Mouse (Mus musculus) splenic B cell, adult 2 months (primary cell): Measurements from ENCODE around the gene Nkapl.
"Not testable (repeated sequence)": the region's sequence is repeated elsewhere in the genome, so short reads cannot be mapped to it uniquely, and the experiment has no call there.

ENCODE experiments used
- DNase-seq: peaks from one replicate; pipeline ENCODE4 v3.0.0-alpha.2; 2011; ENCODE audit warnings: low read depth, low spot score
- H3K27me3 ChIP-seq: 2 replicates; pipeline ENCODE4 v1.6.1; 2012; ENCODE audit warnings: mild to moderate bottlenecking, low read length, moderate library complexity, mixed read lengths; ENCODE audit not compliant: control insufficient read depth, poor library complexity, insufficient read depth, severe bottlenecking
- H3K36me3 ChIP-seq: 2 replicates; pipeline ENCODE4 v1.6.1; 2012; ENCODE audit warnings: mild to moderate bottlenecking, low read length, moderate library complexity, mixed read lengths; ENCODE audit not compliant: control insufficient read depth, poor library complexity, insufficient read depth, severe bottlenecking

The Nkapl gene

DNA sequence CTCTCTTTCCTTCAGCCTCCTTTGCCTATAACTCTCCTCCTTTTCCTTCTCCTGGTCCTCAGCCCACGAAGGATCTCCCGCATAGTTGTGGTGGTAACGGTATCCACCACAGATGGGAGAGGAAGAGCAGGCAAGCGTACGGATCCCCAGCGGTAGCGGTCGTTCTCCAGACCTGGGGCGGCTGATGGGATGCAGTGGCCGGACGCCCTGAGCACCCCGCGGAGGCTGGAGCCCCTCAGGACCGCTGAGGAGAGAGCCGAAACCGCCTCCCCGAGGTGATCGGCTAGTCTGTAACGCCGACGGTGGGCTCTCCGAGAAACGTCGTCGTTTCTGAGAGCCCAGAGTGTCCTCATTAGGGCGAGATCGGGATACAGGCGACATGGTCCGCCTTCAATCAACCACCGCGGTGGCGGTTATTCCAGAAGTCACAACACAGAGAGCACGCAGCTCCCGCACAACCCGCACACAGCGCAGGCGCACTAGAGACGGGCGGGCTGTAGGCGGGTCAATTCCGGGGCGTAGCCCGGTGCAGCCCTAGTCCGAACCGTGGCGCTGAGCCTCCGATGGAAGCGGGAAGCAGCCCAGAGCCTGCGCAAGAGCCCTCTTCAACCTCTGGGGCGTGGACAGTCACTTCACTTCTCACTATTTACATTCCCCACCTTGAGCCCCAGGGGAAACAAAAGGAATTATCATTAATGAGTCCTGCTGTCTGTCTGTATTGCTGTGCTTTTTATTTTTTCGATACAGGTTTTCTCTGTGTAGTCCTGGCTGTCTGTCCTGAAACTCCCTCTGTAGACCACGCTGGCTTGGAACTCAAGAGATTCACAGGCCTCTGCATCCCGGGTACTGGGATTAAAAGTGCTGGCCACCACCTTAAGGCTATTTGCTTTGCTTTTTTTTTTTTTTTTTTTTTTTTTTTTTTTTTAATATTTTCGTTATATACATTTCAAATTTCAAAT lies at the start of gene Nkapl:
TSS of gene Nkapl (minus strand) at position 449 of the 959 bp plus-strand sequence.
- no peaks in the 10 kb centered on the region for H3K36me3 ChIP-seq
- no peaks in the 10 kb centered on the region for H3K27me3 ChIP-seq
- peak; percentile 82 for DNase-seq

DNA sequence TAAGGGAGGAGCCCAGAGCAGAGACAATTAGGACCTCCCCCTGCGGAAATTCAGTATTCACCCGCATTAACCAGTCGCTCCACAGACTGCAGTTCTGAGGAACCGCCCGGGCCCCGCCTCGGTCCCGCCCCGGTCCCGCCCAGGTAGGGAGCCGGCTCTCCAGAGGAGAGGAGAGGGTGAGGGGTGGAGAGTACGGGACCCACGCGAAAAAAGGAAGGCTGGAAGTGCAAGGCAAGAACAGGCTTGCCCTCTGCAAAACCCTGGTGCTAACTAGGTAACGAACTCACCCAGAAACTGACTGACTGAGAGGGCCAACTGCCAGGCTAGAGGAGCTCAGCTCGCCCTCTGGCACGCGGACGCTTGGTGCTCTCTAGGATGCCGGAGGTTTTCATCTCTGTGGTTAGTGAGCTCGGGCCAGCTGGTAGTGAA lies 37.9 kb upstream of the Nkapl start:
- Histone ChIP-seq H3K27me3 (no peaks in the 10 kb centered on the region), H3K36me3 (no peaks in the 10 kb centered on the region)
- DNase-seq: peak; percentile 88

DNA sequence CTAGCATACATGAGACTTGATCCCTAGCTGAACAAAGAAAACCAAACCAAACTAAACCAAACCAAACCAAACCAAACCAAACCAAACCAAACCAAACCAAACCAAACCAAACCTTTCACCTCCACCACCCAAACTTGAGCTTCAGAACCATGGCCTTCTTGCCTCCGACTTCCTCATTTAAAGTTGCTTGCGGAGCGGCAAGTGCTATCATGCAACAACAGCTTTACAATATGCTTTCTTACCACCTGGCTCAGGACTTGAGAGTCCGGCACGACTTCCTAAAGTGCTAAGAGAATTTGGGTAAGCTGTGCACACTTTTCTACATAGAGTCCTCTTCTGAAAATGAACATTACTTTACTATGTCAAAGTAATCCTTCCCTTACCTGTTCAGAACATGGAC lies 34.0 kb upstream of the Nkapl start:
- DNase-seq: no peak
- no peaks in the 10 kb centered on the region for H3K36me3 ChIP-seq
- no peaks in the 10 kb centered on the region for H3K27me3 ChIP-seq

DNA sequence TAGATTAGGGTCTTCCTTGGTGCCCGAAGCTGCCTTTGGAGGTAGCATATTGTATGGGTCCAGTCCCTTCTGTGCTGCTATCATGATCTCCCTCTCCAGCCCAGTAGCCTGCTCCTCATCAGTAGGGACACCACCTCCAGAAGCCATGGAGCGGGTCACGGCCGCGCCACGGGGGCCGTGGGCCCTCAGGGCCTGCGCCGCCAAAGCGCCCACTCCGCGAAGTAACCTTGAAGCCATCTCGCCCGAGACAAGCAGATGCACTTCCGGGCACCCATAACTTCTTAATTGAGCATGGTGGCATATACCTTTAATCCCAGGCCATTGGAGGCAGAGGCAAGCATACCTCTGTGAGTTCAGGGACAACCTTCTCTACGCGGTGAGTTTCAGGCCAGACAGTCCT lies 32.9 kb upstream of the Nkapl start, which contains the start of gene Gm11273:
TSS of gene Gm11273 (minus strand) at position 237 of the 400 bp plus-strand sequence.
- H3K27me3 ChIP-seq, H3K36me3 ChIP-seq, DNase-seq: not testable (repeated sequence)

DNA sequence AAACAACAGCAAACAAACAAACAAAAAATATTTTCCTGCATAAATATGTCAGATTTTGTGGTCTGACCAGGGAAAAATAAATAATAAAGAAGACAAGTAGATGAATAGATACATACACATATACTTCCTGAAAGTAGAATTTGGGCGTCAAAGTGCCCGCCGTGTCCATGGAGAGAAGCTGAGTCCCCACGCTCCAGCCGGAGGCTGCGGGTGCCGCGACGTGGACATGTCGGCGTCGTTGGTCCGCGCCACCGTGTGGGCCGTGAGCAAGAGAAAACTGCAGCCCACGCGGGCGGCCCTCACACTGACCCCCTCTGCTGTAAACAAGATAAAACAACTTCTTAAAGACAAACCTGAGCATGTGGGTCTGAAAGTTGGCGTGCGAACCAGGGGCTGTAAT lies 26.8 kb upstream of the Nkapl start, which contains the start of gene AK157302:
TSS of gene AK157302 (plus strand) at position 144 of the 400 bp plus-strand sequence.
- no peak for DNase-seq
- no peaks in the 10 kb centered on the region for H3K27me3 ChIP-seq
- H3K36me3 ChIP-seq: no peaks in the 10 kb centered on the region

DNA sequence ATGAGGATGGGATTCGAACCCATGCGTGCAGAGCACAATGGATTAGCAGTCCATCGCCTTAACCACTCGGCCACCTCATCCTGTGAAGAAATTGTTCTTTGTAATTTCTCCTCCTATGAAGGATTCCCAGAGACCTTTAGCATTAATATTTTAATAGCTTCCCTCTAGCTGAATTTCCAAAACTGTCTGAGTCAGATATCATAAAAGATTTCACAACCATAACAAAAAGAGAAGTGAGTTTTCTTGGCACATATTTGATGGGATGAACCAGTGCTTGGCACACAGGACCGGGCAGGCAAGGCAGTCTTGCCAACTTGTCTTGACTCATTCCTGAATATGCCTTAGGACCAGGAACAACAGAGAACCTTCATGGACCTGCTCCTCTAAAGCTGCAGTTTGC lies 24.5 kb upstream of the Nkapl start:
- Histone ChIP-seq H3K36me3 (no peaks in the 10 kb centered on the region), H3K27me3 (no peaks in the 10 kb centered on the region)
- no peak for DNase-seq

DNA sequence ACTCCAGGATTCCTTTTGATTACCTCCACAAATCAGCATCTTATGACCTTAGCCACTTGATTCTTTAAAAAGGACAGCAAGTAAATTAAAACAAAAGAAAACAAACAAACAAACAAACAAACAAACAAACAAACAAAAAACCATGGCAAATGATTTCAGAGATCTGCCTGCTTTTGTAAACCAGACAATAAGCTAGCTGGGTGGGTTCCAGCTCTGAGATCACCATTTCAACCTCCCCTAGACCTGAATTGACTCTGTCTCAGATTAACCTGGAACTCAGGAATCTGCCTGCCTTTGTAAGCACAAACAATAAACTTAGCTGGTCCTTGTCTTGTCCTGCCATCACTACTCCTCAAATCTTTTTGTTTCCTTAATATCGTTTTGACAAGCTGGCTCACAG lies 18.6 kb upstream of the Nkapl start:
- no peak for DNase-seq
- Histone ChIP-seq H3K27me3 (no peaks in the 10 kb centered on the region), H3K36me3 (no peaks in the 10 kb centered on the region)

DNA sequence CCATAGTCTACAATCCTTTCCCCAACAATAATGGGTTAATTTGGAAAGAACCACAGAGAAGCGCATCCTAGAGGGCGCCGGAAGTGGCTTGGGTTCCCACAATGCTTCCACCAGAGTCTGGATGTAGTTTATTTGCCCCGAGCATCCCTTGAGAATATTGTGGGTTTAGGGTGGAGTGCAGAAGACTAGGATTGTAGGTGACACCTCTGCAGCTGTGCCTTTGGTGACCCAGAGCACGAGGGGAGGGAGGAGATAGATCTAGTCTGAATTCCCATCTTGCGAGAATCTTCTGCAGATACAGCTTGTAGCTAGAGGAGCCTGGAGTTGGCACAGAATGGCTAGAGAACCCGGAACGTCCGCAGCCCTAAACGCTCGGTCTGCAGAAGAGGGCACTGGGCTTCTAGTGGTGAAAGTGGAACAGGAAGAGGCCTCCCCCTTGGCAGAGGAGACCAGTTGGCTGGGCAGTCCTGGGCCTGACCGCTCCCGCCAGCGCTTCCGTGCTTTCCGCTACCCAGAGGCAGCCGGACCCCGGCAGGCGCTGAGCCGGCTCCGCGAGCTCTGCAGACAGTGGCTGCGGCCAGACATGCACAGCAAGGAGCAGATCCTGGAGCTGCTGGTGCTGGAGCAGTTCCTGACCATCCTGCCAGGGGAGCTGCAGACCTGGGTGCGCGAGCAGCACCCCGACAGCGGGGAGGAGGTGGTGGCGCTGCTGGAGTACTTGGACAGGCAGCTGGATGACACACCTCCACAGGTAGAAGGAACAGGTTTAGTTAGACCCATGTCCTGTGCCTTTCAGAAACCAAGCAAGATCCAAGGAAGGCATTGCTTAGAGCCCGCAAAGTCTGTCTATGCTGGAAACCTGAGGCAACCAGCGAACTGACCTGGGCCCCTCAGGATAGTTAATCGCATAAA lies 10.7 kb upstream of the Nkapl start, which contains the start of the genes Zkscan4 and Gm10065:
TSS of gene Zkscan4 (plus strand) at position 149 of the 912 bp plus-strand sequence.
TSS of gene Gm10065 (minus strand) at position 683 of the 912 bp plus-strand sequence.
- DNase-seq, H3K36me3 ChIP-seq, H3K27me3 ChIP-seq: not testable (repeated sequence)

DNA sequence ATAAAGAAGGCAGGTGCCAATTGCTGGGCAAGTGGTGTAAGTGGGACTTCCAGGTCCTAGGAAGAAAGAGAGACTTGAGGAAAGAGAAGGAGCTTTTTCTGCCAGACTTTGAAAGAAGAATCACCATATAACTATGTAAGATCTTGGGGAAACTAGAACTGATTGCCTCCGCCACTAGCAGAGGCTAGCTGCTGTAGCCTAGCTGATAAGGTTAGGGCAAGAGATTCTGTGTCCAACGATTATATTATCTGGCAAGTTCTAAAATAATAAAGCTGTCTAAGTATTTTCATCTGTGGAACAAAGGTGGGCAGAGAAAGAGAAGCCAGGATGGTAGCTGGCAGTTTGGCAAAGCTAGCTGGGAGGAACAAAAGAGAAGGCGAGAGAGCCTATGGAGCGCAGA lies 4.1 kb upstream of the Nkapl start:
- no peak for DNase-seq
- no peaks in the 10 kb centered on the region for H3K27me3 ChIP-seq
- H3K36me3 ChIP-seq: no peaks in the 10 kb centered on the region

DNA sequence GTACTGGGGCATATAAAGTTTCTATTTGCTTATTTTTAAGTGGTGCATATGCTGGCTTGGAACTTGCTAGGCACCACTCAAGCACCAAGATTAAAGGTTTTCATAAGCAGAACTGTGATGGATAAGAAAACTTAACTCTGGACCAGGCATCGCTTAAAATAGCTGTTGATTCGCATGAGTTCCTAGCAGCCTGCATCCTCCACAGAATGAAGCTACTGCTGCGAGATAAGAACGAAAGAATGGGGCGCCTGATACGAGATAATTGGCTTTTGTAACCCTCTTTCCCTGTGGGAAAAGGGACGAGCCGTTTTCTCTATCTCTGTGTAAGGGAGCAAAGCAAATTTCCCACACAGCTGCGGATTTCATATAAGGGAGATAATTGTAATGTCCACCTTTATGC lies 788 bp upstream of the Nkapl start:
- no peaks in the 10 kb centered on the region for H3K27me3 ChIP-seq
- no peaks in the 10 kb centered on the region for H3K36me3 ChIP-seq
- no peak for DNase-seq

DNA sequence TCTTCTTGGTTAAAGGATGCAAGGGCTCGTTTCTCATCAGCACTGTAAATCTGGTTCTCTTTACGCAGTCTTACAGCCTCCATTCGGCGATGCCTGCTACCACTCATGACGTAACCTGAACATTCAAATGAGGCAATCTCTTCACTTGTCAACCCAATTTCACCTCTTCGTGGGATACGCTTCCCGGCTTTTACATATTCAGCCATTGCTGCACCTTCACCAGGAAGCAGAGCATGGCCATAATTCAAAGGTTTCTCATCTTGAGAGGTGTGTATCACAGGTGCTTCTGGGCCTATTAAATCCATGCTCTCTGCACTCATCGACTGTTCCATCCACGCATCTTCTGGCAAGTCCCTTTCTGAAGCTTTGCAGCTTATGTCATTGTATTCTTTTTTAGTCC lies 973 bp downstream of the Nkapl start:
- DNase-seq: no peak
- no peaks in the 10 kb centered on the region for H3K36me3 ChIP-seq
- H3K27me3 ChIP-seq: no peaks in the 10 kb centered on the region

DNA sequence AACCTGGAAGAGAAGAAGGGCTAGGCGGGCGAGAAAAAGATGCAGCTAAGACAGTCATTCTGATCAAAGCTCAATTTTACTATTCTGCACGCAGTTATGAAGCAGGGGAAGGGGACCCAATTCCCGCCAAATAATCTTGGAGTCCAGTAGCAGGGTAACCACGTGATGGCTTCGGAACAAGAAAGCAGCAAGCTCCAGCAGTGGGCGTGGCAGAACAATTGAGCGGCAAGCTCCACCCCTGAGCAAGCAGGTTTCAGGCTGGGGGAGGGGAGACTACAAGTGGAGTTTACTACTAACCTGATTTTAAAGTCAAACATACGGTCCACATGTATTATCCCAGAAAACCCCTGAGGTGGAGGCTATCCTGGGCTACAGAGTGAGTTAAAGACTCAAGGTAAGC lies 5.8 kb downstream of the Nkapl start:
- H3K36me3 ChIP-seq, DNase-seq, H3K27me3 ChIP-seq: not testable (repeated sequence)

DNA sequence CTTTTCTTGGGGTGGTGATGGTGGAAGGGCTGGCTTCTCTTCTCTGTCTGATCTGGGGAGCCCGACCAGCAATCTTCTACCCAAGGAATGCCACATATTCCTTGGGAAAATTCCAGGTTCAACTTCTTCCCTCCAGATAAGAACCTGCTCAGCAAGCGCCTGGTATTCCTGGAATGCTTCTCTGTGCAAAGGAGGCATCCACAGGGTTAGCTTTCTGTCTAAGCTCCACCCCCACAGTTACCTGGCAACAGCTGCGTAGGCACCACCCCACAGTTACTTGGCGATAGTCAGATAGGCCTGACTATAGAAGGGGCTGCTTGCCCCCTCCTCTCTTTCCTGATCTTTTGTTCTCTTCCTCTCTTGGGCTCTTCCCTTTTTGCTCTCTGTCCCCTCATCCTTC lies 12.0 kb downstream of the Nkapl start:
- DNase-seq: no peak

DNA sequence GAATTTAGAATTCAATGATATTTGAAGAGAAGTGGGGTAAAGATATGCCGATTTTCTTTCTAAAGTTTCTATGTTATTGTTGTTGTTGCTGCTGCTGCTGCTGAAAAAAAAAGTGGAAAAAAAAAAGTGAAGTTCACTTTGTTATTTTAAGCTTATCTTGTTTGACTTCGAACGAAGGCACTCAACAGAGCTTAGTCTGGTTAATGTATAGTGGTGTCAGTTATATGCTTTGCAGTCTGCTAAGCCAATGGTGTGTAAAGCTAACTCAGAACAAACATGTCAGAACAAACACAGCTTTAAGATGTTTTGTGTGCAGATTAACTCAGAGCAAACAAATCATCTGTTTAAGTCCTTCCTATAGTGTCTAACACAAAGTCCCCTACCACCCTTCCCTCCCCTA lies 14.2 kb downstream of the Nkapl start:
- DNase-seq: no peak
- H3K27me3 ChIP-seq: no peaks in the 10 kb centered on the region
- H3K36me3 ChIP-seq: no peaks in the 10 kb centered on the region

More for the DNA sequence above, 12.0 kb downstream of the Nkapl start:
- no peaks in the 10 kb centered on the region for H3K36me3 ChIP-seq
- H3K27me3 ChIP-seq: no peaks in the 10 kb centered on the region
